Mouse (Mus musculus) forebrain, embryonic 14.5 days (tissue): ENCODE data around the gene Nck2. TPM values are rescaled to one million over a fixed set of nuclear protein-coding genes. Genes with fewer than 3 reads are reported as not detected.

Experiments
- ATAC-seq: fragments of 200-750 bp; cut with Nextera tagmentation; 2 replicates; pipeline ENCODE4 v1.8.0; 2017; ENCODE audit warnings: mild to moderate bottlenecking, moderate library complexity
- DNase-seq: peaks from one replicate; pipeline ENCODE4 v3.0.0-alpha.2; 2015; ENCODE audit warnings: low spot score
- H3K27ac ChIP-seq: fragments of 300-500 bp; sonication (generic); 2 replicates; pipeline ENCODE4 v1.5.1; 2014; ENCODE audit warnings: low read depth, mild to moderate bottlenecking, control low read depth, low read length, moderate library complexity
- H3K27me3 ChIP-seq: fragments of 300-500 bp; sonication (generic); replicated peaks from 2 replicates; pipeline ENCODE4 v1.6.1; 2014; ENCODE audit warnings: low read length, control low read depth, mixed read lengths; ENCODE audit not compliant: control insufficient read depth, insufficient read depth
- H3K36me3 ChIP-seq: fragments of 300-500 bp; sonication (generic); 2 replicates; pipeline ENCODE4 v1.6.1; 2014; ENCODE audit warnings: low read length, control low read depth; ENCODE audit not compliant: control insufficient read depth, insufficient read depth
- H3K4me1 ChIP-seq: fragments of 300-500 bp; sonication (generic); 2 replicates; pipeline ENCODE4 v1.6.1; 2014; ENCODE audit warnings: antibody characterized with exemption, low read length, control low read depth; ENCODE audit not compliant: control insufficient read depth, insufficient read depth
- H3K4me2 ChIP-seq: fragments of 300-500 bp; sonication (generic); 2 replicates; pipeline ENCODE4 v1.6.1; 2014; ENCODE audit warnings: mild to moderate bottlenecking, control low read depth, low read length
- H3K4me3 ChIP-seq: fragments of 300-500 bp; sonication (generic); 2 replicates; pipeline ENCODE4 v1.5.1; 2014; ENCODE audit warnings: low read depth, low read length, control low read depth
- H3K9ac ChIP-seq: fragments of 300-500 bp; sonication (generic); 2 replicates; pipeline ENCODE4 v1.6.1; 2014; ENCODE audit warnings: mild to moderate bottlenecking, low read length, control low read depth, moderate library complexity
- H3K9me3 ChIP-seq: fragments of 300-500 bp; sonication (generic); replicated peaks from 2 replicates; pipeline ENCODE4 v1.6.1; 2016; ENCODE audit warnings: low read length, control low read depth, mixed read lengths; ENCODE audit not compliant: control insufficient read depth
- WGBS: fragments of 180-500 bp; shearing (Covaris S2); extraction: QIAGEN DNeasy Blood & Tissue Kit; methylation state at CpG from one replicate; pipeline ENCODE4 v1.1.7; 2014; 5-methylcytosine and 5-hydroxymethylcytosine counted together
- polyA plus RNA-seq: library from polyadenylated mRNA; unstranded; fragments of >200 nt; fragmentation: Nextera tagmentation; extraction: Ambion mirVana; gene quantifications from 2 replicates; pipeline ENCODE4 v1.2.1, GENCODE M21; 2014

The Nck2 gene
- polyA plus RNA-seq, 1 experiment from 2014 or later = 37.4 TPM

DNA sequence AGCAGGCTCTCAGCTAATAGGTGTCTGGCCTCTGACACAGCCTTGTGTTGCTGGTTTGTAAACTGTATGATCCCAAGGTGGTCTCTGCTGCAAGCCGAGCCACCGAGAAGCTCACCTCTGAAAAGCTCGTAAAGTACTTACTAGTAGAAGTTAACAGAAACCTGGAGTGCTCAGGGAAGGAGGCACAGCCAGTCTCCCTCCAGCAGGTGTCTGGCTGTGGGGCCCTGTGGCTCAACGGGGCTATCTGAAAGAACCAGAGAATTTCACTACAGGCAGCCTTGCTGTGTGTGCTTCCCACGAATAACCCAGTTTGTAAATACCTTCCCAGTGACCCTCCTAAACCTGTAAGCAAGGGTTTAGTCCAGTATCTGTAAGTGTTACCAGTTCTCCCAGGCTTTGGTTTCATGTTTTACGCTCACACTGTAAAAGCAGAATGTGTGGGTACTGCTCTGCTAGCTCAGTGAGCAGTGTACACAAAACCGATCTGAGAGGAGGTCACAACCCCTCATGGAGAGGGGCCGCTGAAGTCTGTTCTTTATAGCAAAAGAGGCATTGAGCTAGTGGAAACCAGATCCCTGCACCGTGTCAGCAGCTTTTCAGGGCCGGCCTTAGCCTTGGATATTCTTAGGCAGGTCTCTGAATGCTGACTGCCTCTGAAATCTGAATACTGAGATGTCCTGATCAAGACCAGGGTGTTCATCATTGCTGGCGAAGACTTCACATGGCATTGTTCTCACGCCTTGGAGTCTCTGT, 111.0 kb downstream of the Nck2 start:
- DNase-seq = no peak
- no peak for ATAC-seq
- Histone ChIP-seq H3K36me3 (peaks cover 13% of the 10 kb centered on the region), H3K9me3 (no peaks in the 10 kb centered on the region), H3K4me2 (no peak overlapping the region), H3K9ac (0 out of 2 replicates have a peak overlapping the region, but pooled peaks have one; percentile 5), H3K4me1 (no peaks in the 10 kb centered on the region), H3K27ac (no peak overlapping the region), H3K4me3 (no peak overlapping the region), H3K27me3 (no peaks in the 10 kb centered on the region)
- 79% methylated on average over 12 of the region's 12 CpGs for WGBS

DNA sequence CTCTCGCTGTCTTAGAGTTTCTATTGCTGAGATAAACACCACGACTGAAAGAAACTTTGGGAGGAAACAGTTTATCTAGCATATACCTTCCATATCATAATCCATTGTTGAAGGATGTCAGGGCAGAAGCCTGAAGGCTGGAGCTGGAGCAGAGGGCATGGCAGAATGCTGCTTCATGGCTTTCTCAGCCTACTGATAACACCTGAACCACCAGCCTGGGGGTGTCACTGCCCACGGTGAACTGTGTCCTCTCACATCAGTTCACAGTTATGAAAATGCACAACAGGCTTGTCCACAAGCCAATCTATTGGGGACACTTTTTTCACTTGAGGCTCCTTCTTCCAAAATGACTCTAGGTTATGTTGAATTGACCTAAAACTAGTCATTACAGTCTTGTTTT, 114.0 kb downstream of the Nck2 start:
- 94% methylated on average over 3 of the region's 3 CpGs for whole genome bisulfite sequencing
- Histone ChIP-seq H3K27me3 (no peaks in the 10 kb centered on the region), H3K36me3 (peaks cover 13% of the 10 kb centered on the region), H3K4me2 (no peak overlapping the region), H3K4me3 (no peak overlapping the region), H3K9me3 (no peaks in the 10 kb centered on the region), H3K9ac (no peak overlapping the region), H3K27ac (no peak overlapping the region), H3K4me1 (no peaks in the 10 kb centered on the region)
- ATAC-seq (no peak), DNase-seq (no peak)

DNA sequence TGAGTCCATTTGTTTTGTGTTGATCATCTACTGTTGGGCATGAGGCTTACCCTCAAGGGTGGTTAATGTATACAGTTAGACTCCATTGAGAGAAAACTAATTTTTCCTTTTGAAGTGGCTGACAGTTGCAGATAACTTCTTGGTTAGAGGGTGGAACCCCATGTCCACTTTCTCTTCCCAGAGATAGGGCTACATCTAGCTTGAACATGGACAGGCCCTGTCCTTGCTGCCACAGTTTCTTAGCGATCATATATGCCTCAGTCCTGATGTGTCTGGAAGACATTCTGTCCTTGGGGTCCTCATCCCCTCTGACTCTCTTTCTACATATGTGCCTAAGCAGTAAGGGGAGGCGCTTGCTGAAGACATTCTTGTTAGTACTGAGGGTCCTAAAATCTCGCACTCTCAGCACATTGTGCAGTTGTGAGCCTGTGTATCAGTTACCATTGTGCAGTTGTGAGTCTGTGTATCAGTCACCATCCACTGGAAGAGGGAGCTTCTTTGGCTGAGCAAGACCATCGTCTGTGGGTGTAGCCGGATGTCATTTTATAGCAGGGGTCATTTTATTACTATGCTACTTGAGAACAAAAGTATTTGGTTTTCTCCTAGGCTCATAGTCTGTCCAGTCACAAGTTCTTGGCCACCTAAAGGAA, 114.8 kb downstream of the Nck2 start:
- Histone ChIP-seq H3K9me3 (no peaks in the 10 kb centered on the region), H3K4me3 (no peak overlapping the region), H3K4me1 (no peaks in the 10 kb centered on the region), H3K36me3 (peaks cover 10% of the 10 kb centered on the region), H3K9ac (no peak overlapping the region), H3K27ac (no peak overlapping the region), H3K27me3 (no peaks in the 10 kb centered on the region), H3K4me2 (no peak overlapping the region)
- ATAC-seq (no peak), DNase-seq (no peak)
- 98% methylated on average over 5 of the region's 5 CpGs for WGBS

DNA sequence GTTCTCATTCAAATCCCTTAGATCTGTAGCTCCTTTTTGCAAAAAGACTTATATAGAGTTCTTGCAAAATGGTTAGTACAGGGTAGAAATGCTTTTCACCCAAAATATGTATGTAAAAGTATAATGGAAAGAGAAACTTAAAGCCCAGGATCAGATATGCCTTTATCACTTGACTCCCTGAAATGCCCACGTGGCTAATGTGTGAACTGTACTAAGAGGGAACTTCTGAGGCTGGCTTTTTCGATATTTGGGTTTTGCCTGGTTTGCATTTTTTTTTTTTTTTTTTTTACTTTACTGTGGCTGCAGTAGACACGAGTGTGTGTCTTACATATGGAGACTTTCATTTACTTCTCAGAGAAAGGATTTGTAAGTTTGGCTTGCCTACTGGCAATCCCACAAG, 116.7 kb downstream of the Nck2 start:
- Histone ChIP-seq H3K9ac (no peak overlapping the region), H3K4me2 (no peak overlapping the region), H3K27ac (no peak overlapping the region), H3K36me3 (no peaks in the 10 kb centered on the region), H3K27me3 (no peaks in the 10 kb centered on the region), H3K4me3 (no peak overlapping the region), H3K9me3 (no peaks in the 10 kb centered on the region), H3K4me1 (no peaks in the 10 kb centered on the region)
- WGBS = 90% methylated on average over 3 of the region's 3 CpGs
- DNase-seq (no peak), ATAC-seq (no peak)

DNA sequence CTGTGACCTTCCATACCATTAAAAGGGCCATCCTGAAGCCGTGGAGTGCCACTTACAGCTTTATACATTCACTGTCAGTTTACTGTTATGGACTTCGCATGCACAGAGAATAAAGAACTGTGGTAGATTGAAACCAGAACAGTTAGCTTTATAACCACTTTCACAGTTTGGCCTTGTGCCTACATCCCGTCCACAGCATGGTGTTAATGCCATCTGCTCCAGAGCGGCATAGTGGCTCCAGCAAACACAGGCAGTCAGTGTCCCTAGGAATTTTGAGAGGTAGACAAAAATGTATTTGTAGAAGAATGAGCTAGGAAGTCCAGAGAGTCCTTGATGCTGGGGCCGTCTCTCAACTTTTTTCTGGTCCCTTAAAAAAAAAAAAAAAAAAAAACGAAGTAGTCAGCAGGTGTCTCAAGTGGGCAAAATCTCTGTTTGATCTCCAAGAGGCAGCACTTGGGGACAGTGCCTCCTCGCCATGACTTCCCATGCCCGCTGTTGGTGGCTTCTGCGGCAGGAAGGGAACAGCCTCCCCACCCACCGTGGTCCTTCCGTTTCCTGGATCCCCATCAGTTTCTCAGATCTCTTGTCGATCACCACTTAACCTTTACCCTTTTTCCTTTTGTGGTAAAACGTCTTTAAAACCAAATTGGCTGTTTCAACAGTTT, 117.8 kb downstream of the Nck2 start:
- no peak overlapping the region for H3K4me2 ChIP-seq
- H3K4me1 ChIP-seq = no peaks in the 10 kb centered on the region
- no peaks in the 10 kb centered on the region for H3K36me3 ChIP-seq
- H3K9me3 ChIP-seq = no peaks in the 10 kb centered on the region
- H3K27ac ChIP-seq = no peak overlapping the region
- ATAC-seq (peak; percentile 40; the same call in 1 of the 2 replicates), DNase-seq (peak; percentile 48)
- 79% methylated on average over 13 of the region's 13 CpGs for WGBS
- no peak overlapping the region for H3K4me3 ChIP-seq
- H3K9ac ChIP-seq = no peak overlapping the region
- no peaks in the 10 kb centered on the region for H3K27me3 ChIP-seq

DNA sequence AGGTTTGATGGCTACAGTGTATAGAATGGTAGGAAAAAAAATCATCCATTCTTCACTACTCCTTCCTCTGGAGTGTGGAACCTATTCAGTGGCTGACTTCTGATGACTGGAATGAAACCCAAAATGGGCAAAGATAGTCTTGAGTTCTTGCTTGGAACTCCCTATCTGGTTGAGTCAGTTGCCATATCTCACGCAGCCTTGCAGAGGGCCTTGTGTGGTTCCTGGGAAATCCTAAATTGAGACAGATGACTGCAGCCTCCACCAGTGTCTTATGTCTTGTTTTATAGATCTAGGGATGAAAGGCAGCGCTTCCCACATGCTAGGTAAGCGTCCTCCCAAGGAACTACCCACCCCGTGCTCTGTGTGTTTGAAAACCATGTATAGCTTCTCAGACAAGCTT, 120.9 kb downstream of the Nck2 start:
- H3K27me3 ChIP-seq = no peaks in the 10 kb centered on the region
- H3K9ac ChIP-seq = no peak overlapping the region
- H3K4me1 ChIP-seq = no peaks in the 10 kb centered on the region
- DNase-seq = no peak
- ATAC-seq = no peak
- no peak overlapping the region for H3K4me2 ChIP-seq
- H3K27ac ChIP-seq = no peak overlapping the region
- H3K9me3 ChIP-seq = no peaks in the 10 kb centered on the region
- peaks cover 5% of the 10 kb centered on the region; the same call in 1 of the 2 replicates for H3K36me3 ChIP-seq
- 94% methylated on average over 4 of the region's 4 CpGs for WGBS
- H3K4me3 ChIP-seq = no peak overlapping the region

DNA sequence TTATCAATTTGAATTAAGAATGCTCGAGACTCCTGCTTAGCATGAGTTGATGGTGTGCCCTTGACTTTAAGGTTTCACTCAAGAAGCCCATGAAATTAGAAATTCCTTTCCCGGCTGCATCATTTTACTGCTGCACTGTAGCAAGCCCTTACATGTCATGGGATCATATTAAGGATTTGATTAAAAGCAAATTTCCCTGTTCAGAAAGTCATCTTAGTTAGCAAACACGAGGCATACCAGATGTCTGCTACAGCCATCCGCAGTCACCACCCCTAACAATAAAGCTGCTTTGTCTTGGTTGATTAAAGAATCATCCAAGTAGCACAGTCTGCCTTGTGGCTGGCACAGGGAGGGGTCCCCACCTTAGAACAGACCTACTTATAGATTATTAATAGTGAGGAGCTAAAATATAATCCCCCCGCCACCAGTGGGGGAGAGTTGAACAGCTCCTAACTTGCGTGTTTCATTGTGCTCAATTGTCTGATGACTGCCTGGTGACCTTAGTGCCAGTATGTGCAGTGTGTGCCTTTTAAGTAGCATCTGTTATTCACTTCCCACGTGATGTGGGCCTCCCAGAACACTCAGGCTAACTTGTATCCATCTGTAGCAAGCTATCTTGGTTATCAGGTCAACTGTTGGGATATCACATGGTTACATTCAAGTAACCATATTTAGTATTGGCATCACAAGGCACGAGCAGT, 122.4 kb downstream of the Nck2 start:
- peaks cover 14% of the 10 kb centered on the region; the same call in 1 of the 2 replicates for H3K36me3 ChIP-seq
- H3K4me2 ChIP-seq = no peak overlapping the region
- no peak overlapping the region for H3K9ac ChIP-seq
- H3K9me3 ChIP-seq = no peaks in the 10 kb centered on the region
- ATAC-seq = no peak
- no peak for DNase-seq
- H3K4me3 ChIP-seq = no peak overlapping the region
- H3K27me3 ChIP-seq = no peaks in the 10 kb centered on the region
- no peaks in the 10 kb centered on the region for H3K4me1 ChIP-seq
- WGBS = 88% methylated on average over 8 of the region's 8 CpGs
- no peak overlapping the region for H3K27ac ChIP-seq

DNA sequence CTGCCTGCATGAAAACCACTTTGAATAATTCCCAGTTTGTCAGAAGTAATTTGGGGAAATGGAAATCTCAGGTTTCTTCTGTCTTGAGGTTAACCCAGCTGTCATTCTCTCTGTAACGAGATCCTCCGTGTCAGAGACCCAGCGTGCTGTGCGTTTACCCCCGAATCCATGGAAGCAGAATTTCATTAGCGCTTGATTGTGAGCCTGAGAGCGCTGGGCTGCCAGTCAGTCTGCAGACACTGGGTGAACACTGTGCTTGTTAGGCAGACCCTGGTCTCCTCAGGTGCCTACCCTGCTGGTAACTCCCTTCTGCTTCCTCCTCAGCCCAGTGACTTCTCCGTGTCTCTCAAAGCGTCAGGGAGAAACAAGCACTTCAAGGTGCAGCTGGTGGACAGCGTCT, 124.4 kb downstream of the Nck2 start:
- DNase-seq (peak; percentile 50), ATAC-seq (peak; percentile 64; the same call in 1 of the 2 replicates)
- Histone ChIP-seq H3K27me3 (no peaks in the 10 kb centered on the region), H3K9ac (no peak overlapping the region), H3K4me1 (no peaks in the 10 kb centered on the region), H3K36me3 (peaks cover 14% of the 10 kb centered on the region; the same call in 1 of the 2 replicates), H3K4me3 (no peak overlapping the region), H3K4me2 (no peak overlapping the region), H3K27ac (no peak overlapping the region), H3K9me3 (no peaks in the 10 kb centered on the region)
- WGBS = 50% methylated on average over 10 of the region's 10 CpGs
